Mouse (Mus musculus): Measurements from ENCODE around the gene Hoxd8.

Gene Hoxd8

GRCm38 (mm10) chr2:74704393-74704998 is at the start of gene Hoxd8:
Gene Hoxd8, plus strand, starts transcription at chr2:74704615.
- no peak for DNase-seq

GRCm38 (mm10) chr2:74654743-74655419 is 49.5 kb upstream of the Hoxd8 start:
- DNase-seq = no peak

GRCm38 (mm10) chr2:74655420-74655781 is 49.0 kb upstream of the Hoxd8 start:
- peak; percentile 52 to 65 for DNase-seq

GRCm38 (mm10) chr2:74655821-74656631 is 48.4 kb upstream of the Hoxd8 start:
- peak in 1 of 2 experiments; percentile 29 for DNase-seq

- no peak for DNase-seq
Measured at GRCm38 (mm10) chr2:74656632-74657021, 47.8 kb upstream of the Hoxd8 start.

- peak in 1 of 2 experiments; percentile 25 for DNase-seq
Measured at GRCm38 (mm10) chr2:74657251-74658023, 47.0 kb upstream of the Hoxd8 start.

- DNase-seq = no peak
Measured at GRCm38 (mm10) chr2:74658024-74658666, 46.3 kb upstream of the Hoxd8 start.

GRCm38 (mm10) chr2:74658667-74659371 is 45.6 kb upstream of the Hoxd8 start:
- peak in 1 of 2 experiments; percentile 27 for DNase-seq

GRCm38 (mm10) chr2:74659507-74660005 is 44.9 kb upstream of the Hoxd8 start, which contains the start of gene Evx2:
Gene Evx2, minus strand, starts transcription at chr2:74659557.
- DNase-seq = no peak

GRCm38 (mm10) chr2:74660421-74661375 is 43.7 kb upstream of the Hoxd8 start:
- DNase-seq = peak in 1 of 2 experiments; percentile 23

- DNase-seq = peak in 1 of 2 experiments; percentile 49
Measured at GRCm38 (mm10) chr2:74661685-74662084, 42.7 kb upstream of the Hoxd8 start.

GRCm38 (mm10) chr2:74663291-74663925 is 41.0 kb upstream of the Hoxd8 start:
- DNase-seq = peak; percentile 50 to 67

GRCm38 (mm10) chr2:74666411-74666810 is 38.0 kb upstream of the Hoxd8 start:
- DNase-seq = no peak

- peak in 1 of 2 experiments; percentile 22 for DNase-seq
Measured at GRCm38 (mm10) chr2:74667191-74667841, 37.1 kb upstream of the Hoxd8 start.

GRCm38 (mm10) chr2:74667842-74668357 is 36.5 kb upstream of the Hoxd8 start, which contains the start of gene Hoxd13:
Gene Hoxd13, plus strand, starts transcription at chr2:74668310.
- DNase-seq = no peak

GRCm38 (mm10) chr2:74668370-74669229 is 35.8 kb upstream of the Hoxd8 start:
- DNase-seq = peak in 1 of 2 experiments; percentile 37

- DNase-seq = no peak
Measured at GRCm38 (mm10) chr2:74669230-74669578, 35.2 kb upstream of the Hoxd8 start.
